Mouse (Mus musculus): ENCODE data around the gene Trmt44. TPM values are rescaled to one million over a fixed set of nuclear protein-coding genes. Genes with fewer than 3 reads are reported as not detected.

Trmt44 gene
- polyA plus RNA-seq (2011; ENCODE audit: insufficient read depth, insufficient read length, low replicate concordance, missing spikeins), result 2.4 and 3.0 TPM in 2 replicates

GRCm38 (mm10) chr5:35574653-35575599, at the start of gene Trmt44:
TSS of gene Trmt44 (minus strand) at chr5:35575070.
- H3K27ac ChIP-seq (ENCODE audit: control insufficient read depth, insufficient read depth, low read depth, low read length, poor library complexity), result peak within 1 kb of the TSS; percentile 17
- H3K4me3 ChIP-seq (replicated peaks; ENCODE audit: control insufficient read depth, low read depth, low read length), result peak within 1 kb of the TSS; percentile 87
- peak; percentile 88; the same call in 1 of the 2 replicates for TF ChIP-seq POLR2A (IDR thresholded peaks at IDR 0.05; ENCODE audit: borderline replicate concordance, control insufficient read depth, low read depth, low read length)
- no peak for TF ChIP-seq CTCF (IDR thresholded peaks at IDR 0.05; ENCODE audit: control insufficient read depth, insufficient read depth, low read length)
- 4% methylated on average over 56 of the region's 56 CpGs for WGBS
- H3K4me1 ChIP-seq (ENCODE audit: control insufficient read depth, insufficient read depth, low read length), result peaks cover 2% of the 10 kb centered on the region; the same call in 1 of the 2 replicates

- TF ChIP-seq CTCF (IDR thresholded peaks at IDR 0.05; ENCODE audit: control insufficient read depth, insufficient read depth, low read length), result no peak
- no peak for TF ChIP-seq POLR2A (IDR thresholded peaks at IDR 0.05; ENCODE audit: borderline replicate concordance, control insufficient read depth, low read depth, low read length)
- Histone ChIP-seq H3K4me1 (ENCODE audit: control insufficient read depth, insufficient read depth, low read length) (no peaks in the 10 kb centered on the region), H3K27ac (ENCODE audit: control insufficient read depth, insufficient read depth, low read depth, low read length, poor library complexity) (no peak overlapping the region), H3K4me3 (replicated peaks; ENCODE audit: control insufficient read depth, low read depth, low read length) (no peak overlapping the region)
Observed at GRCm38 (mm10) chr5:35623831-35624230, 49.0 kb upstream of the Trmt44 start.

GRCm38 (mm10) chr5:35621114-35621513, 46.2 kb upstream of the Trmt44 start:
- H3K4me3 ChIP-seq (replicated peaks; ENCODE audit: control insufficient read depth, low read depth, low read length), result no peak overlapping the region
- TF ChIP-seq CTCF (IDR thresholded peaks at IDR 0.05; ENCODE audit: control insufficient read depth, insufficient read depth, low read length), result no peak
- no peak for TF ChIP-seq POLR2A (IDR thresholded peaks at IDR 0.05; ENCODE audit: borderline replicate concordance, control insufficient read depth, low read depth, low read length)
- H3K27ac ChIP-seq (ENCODE audit: control insufficient read depth, insufficient read depth, low read depth, low read length, poor library complexity), result no peak overlapping the region
- H3K4me1 ChIP-seq (ENCODE audit: control insufficient read depth, insufficient read depth, low read length), result no peaks in the 10 kb centered on the region
- 68% methylated on average over 4 of the region's 4 CpGs for WGBS

- no peak overlapping the region for H3K27ac ChIP-seq (ENCODE audit: control insufficient read depth, insufficient read depth, low read depth, low read length, poor library complexity)
- no peak overlapping the region for H3K4me3 ChIP-seq (replicated peaks; ENCODE audit: control insufficient read depth, low read depth, low read length)
- TF ChIP-seq POLR2A (IDR thresholded peaks at IDR 0.05; ENCODE audit: borderline replicate concordance, control insufficient read depth, low read depth, low read length) (no peak), CTCF (IDR thresholded peaks at IDR 0.05; ENCODE audit: control insufficient read depth, insufficient read depth, low read length) (no peak)
- 77% methylated on average over 5 of the region's 5 CpGs for WGBS
- H3K4me1 ChIP-seq (ENCODE audit: control insufficient read depth, insufficient read depth, low read length), result peaks cover 2% of the 10 kb centered on the region; the same call in 1 of the 2 replicates
Observed at GRCm38 (mm10) chr5:35616943-35617342, 42.1 kb upstream of the Trmt44 start.

GRCm38 (mm10) chr5:35612722-35613121, 37.9 kb upstream of the Trmt44 start:
- H3K4me1 ChIP-seq (ENCODE audit: control insufficient read depth, insufficient read depth, low read length), result peaks cover 2% of the 10 kb centered on the region; the same call in 1 of the 2 replicates
- TF ChIP-seq POLR2A (IDR thresholded peaks at IDR 0.05; ENCODE audit: borderline replicate concordance, control insufficient read depth, low read depth, low read length) (no peak), CTCF (IDR thresholded peaks at IDR 0.05; ENCODE audit: control insufficient read depth, insufficient read depth, low read length) (no peak)
- no peak overlapping the region for H3K4me3 ChIP-seq (replicated peaks; ENCODE audit: control insufficient read depth, low read depth, low read length)
- 90% methylated on average over 8 of the region's 8 CpGs for WGBS
- no peak overlapping the region for H3K27ac ChIP-seq (ENCODE audit: control insufficient read depth, insufficient read depth, low read depth, low read length, poor library complexity)

GRCm38 (mm10) chr5:35611900-35612299, 37.0 kb upstream of the Trmt44 start:
- no peak overlapping the region for H3K4me3 ChIP-seq (replicated peaks; ENCODE audit: control insufficient read depth, low read depth, low read length)
- 91% methylated on average over 11 of the region's 11 CpGs for WGBS
- H3K4me1 ChIP-seq (ENCODE audit: control insufficient read depth, insufficient read depth, low read length), result peaks cover 2% of the 10 kb centered on the region; the same call in 1 of the 2 replicates
- H3K27ac ChIP-seq (ENCODE audit: control insufficient read depth, insufficient read depth, low read depth, low read length, poor library complexity), result no peak overlapping the region
- TF ChIP-seq POLR2A (IDR thresholded peaks at IDR 0.05; ENCODE audit: borderline replicate concordance, control insufficient read depth, low read depth, low read length) (no peak), CTCF (IDR thresholded peaks at IDR 0.05; ENCODE audit: control insufficient read depth, insufficient read depth, low read length) (no peak)

- H3K27ac ChIP-seq (ENCODE audit: control insufficient read depth, insufficient read depth, low read depth, low read length, poor library complexity), result no peak overlapping the region
- H3K4me3 ChIP-seq (replicated peaks; ENCODE audit: control insufficient read depth, low read depth, low read length), result no peak overlapping the region
- TF ChIP-seq CTCF (IDR thresholded peaks at IDR 0.05; ENCODE audit: control insufficient read depth, insufficient read depth, low read length) (no peak), POLR2A (IDR thresholded peaks at IDR 0.05; ENCODE audit: borderline replicate concordance, control insufficient read depth, low read depth, low read length) (no peak)
- WGBS, result 79% methylated on average over 9 of the region's 9 CpGs
- H3K4me1 ChIP-seq (ENCODE audit: control insufficient read depth, insufficient read depth, low read length), result peaks cover 2% of the 10 kb centered on the region; the same call in 1 of the 2 replicates
Observed at GRCm38 (mm10) chr5:35611170-35611569, 36.3 kb upstream of the Trmt44 start.

- 88% methylated on average over 7 of the region's 7 CpGs for WGBS
- Histone ChIP-seq H3K4me1 (ENCODE audit: control insufficient read depth, insufficient read depth, low read length) (peaks cover 2% of the 10 kb centered on the region; the same call in 1 of the 2 replicates), H3K4me3 (replicated peaks; ENCODE audit: control insufficient read depth, low read depth, low read length) (no peak overlapping the region), H3K27ac (ENCODE audit: control insufficient read depth, insufficient read depth, low read depth, low read length, poor library complexity) (no peak overlapping the region)
- TF ChIP-seq POLR2A (IDR thresholded peaks at IDR 0.05; ENCODE audit: borderline replicate concordance, control insufficient read depth, low read depth, low read length), result no peak
- no peak for TF ChIP-seq CTCF (IDR thresholded peaks at IDR 0.05; ENCODE audit: control insufficient read depth, insufficient read depth, low read length)
Observed at GRCm38 (mm10) chr5:35610381-35610780, 35.5 kb upstream of the Trmt44 start.
